Mouse (Mus musculus) c-Kit-negative CD71-positive TER-119-positive erythroid progenitor cells, embryonic 14.5 days (primary cell): ENCODE data around the gene Pawr.
"Not testable (repeated sequence)": the region's sequence is repeated elsewhere in the genome, so short reads cannot be mapped to it uniquely, and the experiment has no call there.

Source experiments
- DNase-seq: peaks from one replicate; pipeline ENCODE4 v3.0.0-alpha.2; 2013; ENCODE audit warnings: low read depth, low spot score

The Pawr gene

GRCm38 (mm10) chr10:108313845-108314244 lies 18.1 kb upstream of the Pawr start:
- DNase-seq = no peak

GRCm38 (mm10) chr10:108314396-108314795 lies 17.5 kb upstream of the Pawr start:
- no peak for DNase-seq

GRCm38 (mm10) chr10:108315236-108315635 lies 16.7 kb upstream of the Pawr start:
- DNase-seq = no peak

- DNase-seq = no peak
Observed at GRCm38 (mm10) chr10:108328356-108328755, 3.6 kb upstream of the Pawr start.

- DNase-seq = no peak
Observed at GRCm38 (mm10) chr10:108328983-108329382, 2.9 kb upstream of the Pawr start.

- DNase-seq = no peak
Observed at GRCm38 (mm10) chr10:108329771-108330170, 2.1 kb upstream of the Pawr start.

- no peak for DNase-seq
Observed at GRCm38 (mm10) chr10:108330964-108331363, 957 bp upstream of the Pawr start.

- DNase-seq = peak; percentile 16
Observed at GRCm38 (mm10) chr10:108332571-108333541, 935 bp downstream of the Pawr start.

- peak; percentile 17 for DNase-seq
Observed at GRCm38 (mm10) chr10:108333642-108334041, 1.7 kb downstream of the Pawr start.

- no peak for DNase-seq
Observed at GRCm38 (mm10) chr10:108334096-108334495, 2.2 kb downstream of the Pawr start.

- no peak for DNase-seq
Observed at GRCm38 (mm10) chr10:108335736-108336292, 3.9 kb downstream of the Pawr start.

- no peak for DNase-seq
Observed at GRCm38 (mm10) chr10:108336581-108336980, 4.7 kb downstream of the Pawr start.

- no peak for DNase-seq
Observed at GRCm38 (mm10) chr10:108338055-108338961, 6.4 kb downstream of the Pawr start.

GRCm38 (mm10) chr10:108339118-108339517 lies 7.2 kb downstream of the Pawr start:
- no peak for DNase-seq

GRCm38 (mm10) chr10:108339872-108340271 lies 8.0 kb downstream of the Pawr start:
- DNase-seq = no peak

GRCm38 (mm10) chr10:108343734-108344133 lies 11.8 kb downstream of the Pawr start:
- no peak for DNase-seq

GRCm38 (mm10) chr10:108345123-108345522 lies 13.2 kb downstream of the Pawr start:
- DNase-seq = no peak

GRCm38 (mm10) chr10:108346301-108346700 lies 14.4 kb downstream of the Pawr start:
- DNase-seq = not testable (repeated sequence)

- no peak for DNase-seq
Observed at GRCm38 (mm10) chr10:108350125-108351070, 18.5 kb downstream of the Pawr start.

- DNase-seq = no peak
Observed at GRCm38 (mm10) chr10:108352944-108353343, 21.0 kb downstream of the Pawr start.
